Mouse (Mus musculus) bone marrow, adult 2 months (tissue): Measurements from ENCODE around the gene Lat2. TPM values are rescaled to one million over a fixed set of nuclear protein-coding genes. Genes with fewer than 3 reads are reported as not detected.

Experiments used
- H3K27ac ChIP-seq: fragments of 200-500 bp; 2 replicates; pipeline ENCODE4 v1.5.1; 2012; ENCODE audit warnings: low read depth, mild to moderate bottlenecking, control low read depth, inconsistent platforms, low read length; ENCODE audit not compliant: control insufficient read depth, poor library complexity, insufficient read depth
- H3K4me1 ChIP-seq: fragments of 200-500 bp; 2 replicates; pipeline ENCODE4 v1.6.1; 2011; ENCODE audit warnings: low read length; ENCODE audit not compliant: control insufficient read depth, insufficient read depth
- H3K4me3 ChIP-seq: fragments of 200-500 bp; replicated peaks from 2 replicates; pipeline ENCODE3; 2011; ENCODE audit warnings: mild to moderate bottlenecking, low read depth, low read length, control low read depth; ENCODE audit not compliant: control insufficient read depth
- CTCF ChIP-seq: fragments of 200-500 bp; IDR thresholded peaks from 2 replicates; pipeline ENCODE4 v1.5.1; 2011; ENCODE audit warnings: low read length, control low read depth; ENCODE audit not compliant: control insufficient read depth, insufficient read depth
- POLR2A ChIP-seq: fragments of 200-500 bp; IDR thresholded peaks from 2 replicates; pipeline ENCODE4 v1.6.1; 2011; ENCODE audit warnings: low read depth, mild to moderate bottlenecking, control low read depth, low read length, borderline replicate concordance; ENCODE audit not compliant: control insufficient read depth
- WGBS: fragments of 180-500 bp; shearing (Covaris S2); methylation state at CpG from one replicate; pipeline ENCODE4 v1.1.7; 2018; 5-methylcytosine and 5-hydroxymethylcytosine counted together
- polyA plus RNA-seq: library from polyadenylated mRNA; stranded (reverse); fragments of >200 nt; gene quantifications from 2 replicates; pipeline ENCODE4 v1.2.4, GENCODE M21; 2011; ENCODE audit warnings: low replicate concordance; ENCODE audit not compliant: missing spikeins, insufficient read depth, insufficient read length

Gene Lat2
- polyA plus RNA-seq, 1 experiment, result 70.2 TPM

- Histone ChIP-seq H3K4me3 (no peak overlapping the region), H3K27ac (peak overlapping the region; percentile 68), H3K4me1 (peaks cover 2% of the 10 kb centered on the region)
- WGBS, result 0% methylated on average over 5 of the region's 5 CpGs
- TF ChIP-seq POLR2A (no peak), CTCF (no peak)
Measured at GRCm38 (mm10) chr5:134607121-134607520, 7.7 kb downstream of the Lat2 start.

GRCm38 (mm10) chr5:134606314-134606713 lies 8.5 kb downstream of the Lat2 start:
- peaks cover 2% of the 10 kb centered on the region for H3K4me1 ChIP-seq
- no peak overlapping the region for H3K4me3 ChIP-seq
- H3K27ac ChIP-seq, result peak overlapping the region; percentile 68
- peak; percentile 59 for TF ChIP-seq CTCF
- no peak for TF ChIP-seq POLR2A

GRCm38 (mm10) chr5:134604376-134604775 lies 10.4 kb downstream of the Lat2 start:
- Histone ChIP-seq H3K4me3 (no peak overlapping the region), H3K4me1 (peaks cover 2% of the 10 kb centered on the region), H3K27ac (no peak overlapping the region)
- no peak for TF ChIP-seq CTCF
- WGBS, result 84% methylated on average over 11 of the region's 11 CpGs

GRCm38 (mm10) chr5:134597711-134598110 lies 17.1 kb downstream of the Lat2 start:
- WGBS, result 90% methylated on average over 10 of the region's 10 CpGs
- Histone ChIP-seq H3K4me1 (no peaks in the 10 kb centered on the region), H3K4me3 (no peak overlapping the region), H3K27ac (no peak overlapping the region)
- TF ChIP-seq CTCF, result no peak
- no peak for TF ChIP-seq POLR2A

- H3K27ac ChIP-seq, result peak overlapping the region; percentile 16; the same call in 1 of the 2 replicates
- TF ChIP-seq CTCF, result no peak
- no peak for TF ChIP-seq POLR2A
- WGBS, result 62% methylated on average over 9 of the region's 9 CpGs
- H3K4me1 ChIP-seq, result peaks cover 4% of the 10 kb centered on the region
- H3K4me3 ChIP-seq, result no peak overlapping the region
Measured at GRCm38 (mm10) chr5:134593093-134593492, 21.7 kb downstream of the Lat2 start.

GRCm38 (mm10) chr5:134592026-134592581 lies 22.7 kb downstream of the Lat2 start:
- H3K4me1 ChIP-seq, result peaks cover 4% of the 10 kb centered on the region
- H3K27ac ChIP-seq, result peak overlapping the region; percentile 68
- TF ChIP-seq POLR2A (no peak), CTCF (no peak)
- no peak overlapping the region for H3K4me3 ChIP-seq
- 36% methylated on average over 11 of the region's 11 CpGs for WGBS

GRCm38 (mm10) chr5:134589900-134590299 lies 24.9 kb downstream of the Lat2 start:
- whole genome bisulfite sequencing, result 28% methylated on average over 3 of the region's 3 CpGs
- H3K4me1 ChIP-seq, result peaks cover 4% of the 10 kb centered on the region
- H3K4me3 ChIP-seq, result no peak overlapping the region
- H3K27ac ChIP-seq, result peak overlapping the region; percentile 40
- TF ChIP-seq POLR2A (no peak), CTCF (no peak)

GRCm38 (mm10) chr5:134584798-134585197 lies 30.0 kb downstream of the Lat2 start:
- TF ChIP-seq CTCF, result no peak
- no peak for TF ChIP-seq POLR2A
- peaks cover 3% of the 10 kb centered on the region; the same call in 1 of the 2 replicates for H3K4me1 ChIP-seq
- WGBS, result 17% methylated on average over 5 of the region's 5 CpGs
- peak overlapping the region; percentile 51; the same call in 1 of the 2 replicates for H3K27ac ChIP-seq
- H3K4me3 ChIP-seq, result no peak overlapping the region

- WGBS, result 9% methylated on average over 3 of the region's 3 CpGs
- peak overlapping the region; percentile 24 for H3K4me3 ChIP-seq
- peak overlapping the region; percentile 51; the same call in 1 of the 2 replicates for H3K27ac ChIP-seq
- TF ChIP-seq POLR2A (no peak), CTCF (no peak)
- H3K4me1 ChIP-seq, result peaks cover 3% of the 10 kb centered on the region; the same call in 1 of the 2 replicates
Measured at GRCm38 (mm10) chr5:134583884-134584213, 31.0 kb downstream of the Lat2 start.
